8 mouse cellular contexts compared by ENCODE assay signal in the genomic region with DNA sequence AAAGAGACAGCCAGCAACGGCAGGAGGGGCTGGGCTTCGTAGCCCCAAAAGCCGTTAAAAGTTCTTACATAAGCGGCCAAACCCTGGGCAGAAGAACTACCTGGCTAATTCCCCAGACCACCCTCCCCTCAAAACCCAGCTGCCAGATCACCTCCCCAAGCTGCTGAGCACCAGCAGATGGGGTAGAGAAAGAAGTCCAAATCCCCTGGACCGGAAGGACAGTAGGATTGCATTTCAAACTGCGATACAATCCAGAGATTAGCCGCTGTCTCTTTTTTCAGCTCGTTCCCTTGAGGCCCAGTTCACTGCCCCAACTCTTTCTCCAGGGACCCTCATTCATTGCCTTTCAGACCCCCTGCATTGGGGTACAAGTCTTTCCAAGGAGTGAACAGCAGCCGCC. TPM values are rescaled to one million over a fixed set of nuclear protein-coding genes. Genes with fewer than 3 reads are reported as not detected.
DNase-seq lines count a peak whose midpoint lies in the region; ATAC-seq and TF ChIP-seq lines count a peak whose summit lies in the region.

No protein-coding gene starts in this region.

- no peak for TF ChIP-seq EP300 in CH12.LX (IDR thresholded peaks at IDR 0.05; ENCODE audit: low read length)

- no peak for DNase-seq in heart, adult 11 months
- DNase-seq in CH12.LX (ENCODE audit: extremely low read depth) (no peak), MN1 (ENCODE audit: low spot score) (no peak)
- DNase-seq in ovary, postnatal 10 days (ENCODE audit: low spot score), result no peak

- peak overlapping the region; percentile 79 for H3K4me3 ChIP-seq in heart, embryonic 11.5 days (ENCODE audit: low read depth, low read length)
- peak overlapping the region in 2 of 3 experiments; percentile 43 to 62 for H3K4me3 ChIP-seq in CH12.LX (replicated peaks in 1 of 3; ENCODE audit: low read depth in 2 of 3, low read length in 2 of 3, poor library complexity in 1 of 3)
- H3K4me3 ChIP-seq in forebrain, embryonic 13.5 days, result peak overlapping the region; percentile 70
- H3K4me3 ChIP-seq in liver, embryonic 15.5 days (replicated peaks), result peak overlapping the region; percentile 62

- no peak for TF ChIP-seq POLR2A in CH12.LX (IDR thresholded peaks at IDR 0.05; ENCODE audit: low read depth, low read length)

- no peak overlapping the region for H3K27ac ChIP-seq in heart, embryonic 11.5 days (ENCODE audit: low read depth, low read length)
- no peak overlapping the region for H3K27ac ChIP-seq in CH12.LX (ENCODE audit: insufficient read depth, low read depth)
- no peak overlapping the region for H3K27ac ChIP-seq in forebrain, embryonic 13.5 days
- H3K27ac ChIP-seq in liver, embryonic 15.5 days (replicated peaks), result no peak overlapping the region

- no peak overlapping the region for H3K9ac ChIP-seq in heart, embryonic 11.5 days (ENCODE audit: low read depth, low read length)
- H3K9ac ChIP-seq in CH12.LX (ENCODE audit: insufficient read depth, low read depth), result peak overlapping the region; percentile 0; the same call in 1 of the 2 replicates
- H3K9ac ChIP-seq in forebrain, embryonic 13.5 days, result peak overlapping the region; percentile 75
- peak overlapping the region; percentile 43; the same call in 1 of the 2 replicates for H3K9ac ChIP-seq in liver, embryonic 15.5 days

- dilution Hi-C loops in CH12.LX (cut with MboI; ENCODE audit: extremely low pct_ligation_motif_present, extremely low pct_unique_long_range_greater_than_20kb, low sequenced_read_pairs), result no loop called here

- H3K9me3 ChIP-seq in heart, embryonic 11.5 days (replicated peaks; ENCODE audit: control insufficient read depth, low read length), result no peaks in the 10 kb centered on the region
- H3K9me3 ChIP-seq in CH12.LX (replicated peaks; ENCODE audit: low read length), result no peaks in the 10 kb centered on the region
- H3K9me3 ChIP-seq in forebrain, embryonic 13.5 days (replicated peaks), result no peaks in the 10 kb centered on the region
- H3K9me3 ChIP-seq in liver, embryonic 15.5 days (replicated peaks), result no peaks in the 10 kb centered on the region

- H3K4me2 ChIP-seq in heart, embryonic 11.5 days, result peak overlapping the region; percentile 94
- H3K4me2 ChIP-seq in CH12.LX (ENCODE audit: insufficient read depth, low read depth, poor library complexity, severe bottlenecking), result peak overlapping the region; percentile 62
- peak overlapping the region; percentile 96 for H3K4me2 ChIP-seq in forebrain, embryonic 13.5 days
- peak overlapping the region; percentile 88 for H3K4me2 ChIP-seq in liver, embryonic 15.5 days

- no peaks in the 10 kb centered on the region for H3K36me3 ChIP-seq in heart, embryonic 11.5 days (ENCODE audit: control insufficient read depth, insufficient read depth, low read length)
- no peaks in the 10 kb centered on the region for H3K36me3 ChIP-seq in CH12.LX (replicated peaks in 1 of 2; ENCODE audit: control insufficient read depth in 1 of 2, insufficient read depth in 1 of 2, low read length in 1 of 2)
- no peaks in the 10 kb centered on the region for H3K36me3 ChIP-seq in forebrain, embryonic 13.5 days (ENCODE audit: poor library complexity, severe bottlenecking)
- no peaks in the 10 kb centered on the region for H3K36me3 ChIP-seq in liver, embryonic 15.5 days (replicated peaks)

- TF ChIP-seq CTCF in CH12.LX (conservative IDR thresholded peaks at IDR 0.05 in 1 of 2, IDR thresholded peaks at IDR 0.05 in 1 of 2; ENCODE audit: low read depth in 2 of 2, low read length in 2 of 2), result no peak

- no peak for TF ChIP-seq RAD21 in CH12.LX (IDR thresholded peaks at IDR 0.05; ENCODE audit: low read depth, low read length)

- no peak for ATAC-seq in heart, embryonic 11.5 days (replicated peaks; ENCODE audit: insufficient number of reproducible peaks, low FRiP score, low TSS enrichment)
- ATAC-seq in forebrain, embryonic 13.5 days, result no peak
- ATAC-seq in liver, embryonic 15.5 days (ENCODE audit: insufficient read depth), result no peak
- no peak for ATAC-seq in frontal cortex, adult (ENCODE audit: low TSS enrichment)

- 16% methylated on average over 9 of the region's 9 CpGs for WGBS in heart, embryonic 11.5 days (ENCODE audit: insufficient replicate concordance)
- WGBS in forebrain, embryonic 13.5 days, result 9% methylated on average over 9 of the region's 9 CpGs
- 11% methylated on average over 9 of the region's 9 CpGs for WGBS in liver, embryonic 15.5 days (ENCODE audit: insufficient replicate concordance)

- peaks cover 15% of the 10 kb centered on the region for H3K27me3 ChIP-seq in heart, embryonic 11.5 days (ENCODE audit: control insufficient read depth, insufficient read depth, low read length)
- peaks cover 54% of the 10 kb centered on the region for H3K27me3 ChIP-seq in CH12.LX (replicated peaks)
- peaks cover 28% of the 10 kb centered on the region for H3K27me3 ChIP-seq in forebrain, embryonic 13.5 days
- H3K27me3 ChIP-seq in liver, embryonic 15.5 days, result peaks cover 59% of the 10 kb centered on the region

- H3K79me2 ChIP-seq in CH12.LX (replicated peaks; ENCODE audit: control insufficient read depth, extremely low read depth, insufficient read depth, poor library complexity, severe bottlenecking), result no peaks in the 10 kb centered on the region

- H3K4me1 ChIP-seq in heart, embryonic 11.5 days (ENCODE audit: control insufficient read depth, insufficient read depth, low read length), result peaks cover 17% of the 10 kb centered on the region
- peaks cover 10 to 48% of the 10 kb centered on the region in 2 experiments for H3K4me1 ChIP-seq in CH12.LX (ENCODE audit: control insufficient read depth in 1 of 2, insufficient read depth in 2 of 2)
- H3K4me1 ChIP-seq in forebrain, embryonic 13.5 days, result peaks cover 46% of the 10 kb centered on the region
- peaks cover 38% of the 10 kb centered on the region for H3K4me1 ChIP-seq in liver, embryonic 15.5 days (replicated peaks)

- in situ Hi-C loops in CH12.LX (cut with MboI; ENCODE audit: low pct_ligation_motif_present, low pct_unique_long_range_greater_than_20kb, low sequenced_read_pairs), result no loop called here

TF ChIP-seq in CH12.LX, 34 proteins besides CTCF, POLR2A, EP300 and RAD21:
- no peak for TF ChIP-seq NRF1 (IDR thresholded peaks at IDR 0.05; ENCODE audit: low read depth, low read length)
- TF ChIP-seq JUN (IDR thresholded peaks at IDR 0.05; ENCODE audit: insufficient read depth, low read depth, low read length), result no peak
- TF ChIP-seq CHD2 (IDR thresholded peaks at IDR 0.05; ENCODE audit: low read length), result no peak
- no peak for TF ChIP-seq POLR2AphosphoS2 (IDR thresholded peaks at IDR 0.05; ENCODE audit: low read depth, low read length)
- no peak for TF ChIP-seq BHLHE40 (IDR thresholded peaks at IDR 0.05; ENCODE audit: low read depth, low read length)
- no peak for TF ChIP-seq TCF12 (IDR thresholded peaks at IDR 0.05; ENCODE audit: low read depth, low read length)
- TF ChIP-seq MYC (IDR thresholded peaks at IDR 0.05; ENCODE audit: low read depth, low read length), result no peak
- no peak for TF ChIP-seq TBP (conservative IDR thresholded peaks at IDR 0.05; ENCODE audit: low read depth, low read length)
- no peak for TF ChIP-seq MAZ (IDR thresholded peaks at IDR 0.05; ENCODE audit: low read depth, low read length)
- TF ChIP-seq MEF2A (IDR thresholded peaks at IDR 0.05; ENCODE audit: borderline replicate concordance, low read depth, low read length), result no peak
- no peak for TF ChIP-seq GABPA (IDR thresholded peaks at IDR 0.05; ENCODE audit: insufficient replicate concordance, low read depth, low read length)
- no peak for TF ChIP-seq MAX (IDR thresholded peaks at IDR 0.05; ENCODE audit: low read length)

RNA-seq across cellular contexts. Expression of gene Impdh1, which starts 1.0 kb away (rescaled TPM):
- polyA plus RNA-seq in heart, embryonic 11.5 days (2014; fragmentation: Nextera tagmentation; extraction: Ambion mirVana), result 34.3 and 40.4 TPM in 2 replicates
- 14.9 and 17.3 TPM in 2 replicates for total RNA-seq in CH12.LX (2012; rRNA removed)
- 2.5 and 3.1 TPM in 2 replicates for total RNA-seq in CH12.LX (2014; rRNA removed)
- polyA plus RNA-seq in CH12.LX (2012; ENCODE audit: insufficient read length, low read depth), result 19.6 and 21.6 TPM in 2 replicates
- polyA plus RNA-seq in forebrain, embryonic 13.5 days (2015; fragmentation: Nextera tagmentation; extraction: Ambion mirVana), result 37.6 and 39.2 TPM in 2 replicates
- polyA plus RNA-seq in liver, embryonic 15.5 days (2015; fragmentation: Nextera tagmentation; extraction: Ambion mirVana), result 8.0 and 10.6 TPM in 2 replicates

RNA-seq across cellular contexts. Expression of gene Prrt4, which starts 35.8 kb away (rescaled TPM):
- 1.6 and 1.8 TPM in 2 replicates for polyA plus RNA-seq in heart, embryonic 11.5 days (2014; fragmentation: Nextera tagmentation; extraction: Ambion mirVana)
- not detected in 2 replicates for total RNA-seq in CH12.LX (2012; rRNA removed)
- total RNA-seq in CH12.LX (2014; rRNA removed), result not detected in 2 replicates
- not detected in 2 replicates for polyA plus RNA-seq in CH12.LX (2012; ENCODE audit: insufficient read length, low read depth)
- 1.5 and 1.8 TPM in 2 replicates for polyA plus RNA-seq in forebrain, embryonic 13.5 days (2015; fragmentation: Nextera tagmentation; extraction: Ambion mirVana)
- 0.02 and 0.06 TPM in 2 replicates for polyA plus RNA-seq in liver, embryonic 15.5 days (2015; fragmentation: Nextera tagmentation; extraction: Ambion mirVana)

RNA-seq across cellular contexts. Expression of gene Rbm28, which starts 50.4 kb away (rescaled TPM):
- polyA plus RNA-seq in heart, embryonic 11.5 days (2014; fragmentation: Nextera tagmentation; extraction: Ambion mirVana), result 39.9 and 43.0 TPM in 2 replicates
- total RNA-seq in CH12.LX (2012; rRNA removed) (37.6 and 46.7 TPM in 2 replicates), CH12.LX (2014; rRNA removed) (56.2 and 63.9 TPM in 2 replicates)
- 103 and 109 TPM in 2 replicates for polyA plus RNA-seq in CH12.LX (2012; ENCODE audit: insufficient read length, low read depth)
- polyA plus RNA-seq in forebrain, embryonic 13.5 days (2015; fragmentation: Nextera tagmentation; extraction: Ambion mirVana), result 46.9 and 48.8 TPM in 2 replicates
- 8.5 and 9.4 TPM in 2 replicates for polyA plus RNA-seq in liver, embryonic 15.5 days (2015; fragmentation: Nextera tagmentation; extraction: Ambion mirVana)

RNA-seq across cellular contexts. Expression of gene Hilpda, which starts 57.1 kb away (rescaled TPM):
- 23.4 and 27.4 TPM in 2 replicates for polyA plus RNA-seq in heart, embryonic 11.5 days (2014; fragmentation: Nextera tagmentation; extraction: Ambion mirVana)
- 14.6 and 23.7 TPM in 2 replicates for total RNA-seq in CH12.LX (2012; rRNA removed)
- total RNA-seq in CH12.LX (2014; rRNA removed), result 40.0 and 52.3 TPM in 2 replicates
- polyA plus RNA-seq in CH12.LX (2012; ENCODE audit: insufficient read length, low read depth), result 10.5 and 11.1 TPM in 2 replicates
- polyA plus RNA-seq in forebrain, embryonic 13.5 days (2015; fragmentation: Nextera tagmentation; extraction: Ambion mirVana), result 38.3 and 38.6 TPM in 2 replicates
- polyA plus RNA-seq in liver, embryonic 15.5 days (2015; fragmentation: Nextera tagmentation; extraction: Ambion mirVana), result 23.4 and 25.0 TPM in 2 replicates
